Mouse (Mus musculus): ENCODE measurements at regions not wholly inside any gene's neighbourhood (a gene's known extent, or its start where the extent isn't known, plus 50 kb on each side); places are given as distances from the start of the nearest gene placed in this dataset.

- DNase-seq (ENCODE audit: low spot score in 2 of 2), result no peak
These were observed 164.6 kb downstream of the Ptn start for GRCm38 (mm10) chr6:36645415-36645814.

- no peak for DNase-seq (ENCODE audit: low spot score in 2 of 2)
These were observed 165.1 kb downstream of the Ptn start for GRCm38 (mm10) chr6:36644880-36645279.

- no peak for DNase-seq (ENCODE audit: low spot score in 2 of 2)
These were observed 173.0 kb downstream of the Ptn start for GRCm38 (mm10) chr6:36637031-36637430.

GRCm38 (mm10) chr6:36627648-36628047 is 182.4 kb downstream of the Ptn start:
- no peak for DNase-seq (ENCODE audit: low spot score in 2 of 2)

GRCm38 (mm10) chr6:36608281-36608970 is 201.6 kb downstream of the Ptn start:
- peak; percentile 25 to 28 for DNase-seq (ENCODE audit: low spot score in 2 of 2)

GRCm38 (mm10) chr6:36605578-36606205 is 204.3 kb downstream of the Ptn start:
- peak in 1 of 2 experiments; percentile 7 for DNase-seq (ENCODE audit: low spot score in 2 of 2)

GRCm38 (mm10) chr6:36604802-36605201 is 205.2 kb downstream of the Ptn start:
- peak; percentile 55 to 63 for DNase-seq (ENCODE audit: low spot score in 2 of 2)

- no peak for DNase-seq (ENCODE audit: low spot score in 2 of 2)
These were observed 208.7 kb downstream of the Chrm2 start for GRCm38 (mm10) chr6:36596574-36596973.

GRCm38 (mm10) chr6:36590881-36591630 is 203.2 kb downstream of the Chrm2 start:
- DNase-seq (ENCODE audit: low spot score in 2 of 2), result peak; percentile 8 to 22

- DNase-seq (ENCODE audit: low spot score in 2 of 2), result peak in 1 of 2 experiments; percentile 6
These were observed 193.2 kb downstream of the Chrm2 start for GRCm38 (mm10) chr6:36581043-36581442.
